In genomic region chrX:73053860-73054563, GRCm38 (mm10) we compare ENCODE assay signal across 8 mouse cellular contexts. TPM values are rescaled to one million over a fixed set of nuclear protein-coding genes. Genes with fewer than 3 reads are reported as not detected.
DNase-seq lines count a peak whose midpoint lies in the region; ATAC-seq and TF ChIP-seq lines count a peak whose summit lies in the region.

No protein-coding gene starts in this region.

- TF ChIP-seq POLR2A in ES-Bruce4 (IDR thresholded peaks at IDR 0.05; ENCODE audit: insufficient read depth, low read length): no peak

- peak; percentile 64; the same call in 1 of the 2 replicates for TF ChIP-seq EP300 in ES-Bruce4 (IDR thresholded peaks at IDR 0.05; ENCODE audit: insufficient read depth, low read depth, low read length)
- TF ChIP-seq EP300 in stomach, postnatal 0 days (optimal IDR thresholded peaks at IDR 0.05): no peak

- no peak overlapping the region for H3K9ac ChIP-seq in ES-Bruce4 (ENCODE audit: low read depth, poor library complexity, severe bottlenecking)
- no peak overlapping the region for H3K9ac ChIP-seq in forebrain, embryonic 14.5 days (ENCODE audit: low read length)
- no peak overlapping the region for H3K9ac ChIP-seq in liver, embryonic 15.5 days
- no peak overlapping the region for H3K9ac ChIP-seq in neural tube, embryonic 12.5 days
- no peak overlapping the region for H3K9ac ChIP-seq in stomach, postnatal 0 days (ENCODE audit: low read length)

- H3K4me2 ChIP-seq in forebrain, embryonic 14.5 days (ENCODE audit: low read length): no peak overlapping the region
- H3K4me2 ChIP-seq in liver, embryonic 15.5 days: peak overlapping the region; percentile 25
- H3K4me2 ChIP-seq in neural tube, embryonic 12.5 days (replicated peaks): peak overlapping the region; percentile 27
- H3K4me2 ChIP-seq in stomach, postnatal 0 days (replicated peaks; ENCODE audit: low read depth): no peak overlapping the region

- H3K27me3 ChIP-seq in ES-Bruce4 (ENCODE audit: control insufficient read depth, insufficient read depth, low read length, poor library complexity, severe bottlenecking): no peaks in the 10 kb centered on the region
- H3K27me3 ChIP-seq in forebrain, embryonic 14.5 days (replicated peaks; ENCODE audit: control insufficient read depth, insufficient read depth, low read length): no peaks in the 10 kb centered on the region
- H3K27me3 ChIP-seq in liver, embryonic 15.5 days: no peaks in the 10 kb centered on the region
- H3K27me3 ChIP-seq in neural tube, embryonic 12.5 days (replicated peaks): no peaks in the 10 kb centered on the region
- no peaks in the 10 kb centered on the region for H3K27me3 ChIP-seq in stomach, postnatal 0 days (ENCODE audit: control insufficient read depth, insufficient read depth, low read length)

- no peak overlapping the region for H3K27ac ChIP-seq in ES-Bruce4 (ENCODE audit: insufficient read depth, low read length)
- no peak overlapping the region for H3K27ac ChIP-seq in forebrain, embryonic 14.5 days (ENCODE audit: low read depth, low read length)
- no peak overlapping the region for H3K27ac ChIP-seq in liver, embryonic 15.5 days (replicated peaks)
- H3K27ac ChIP-seq in neural tube, embryonic 12.5 days: no peak overlapping the region
- H3K27ac ChIP-seq in stomach, postnatal 0 days (replicated peaks): no peak overlapping the region

- intact Hi-C loops in heart, postnatal 10 days (cut with DNase I): loop anchor here (5.0 to 10.0 kb wide), 6 partner anchors 378 to 1361 kb away; partner anchors contain the start of gene Slc6a8

- peak; percentile 79 for TF ChIP-seq CTCF in ES-Bruce4 (IDR thresholded peaks at IDR 0.05; ENCODE audit: low read depth, low read length)
- peak; percentile 92 for TF ChIP-seq CTCF in stomach, postnatal 0 days (IDR thresholded peaks at IDR 0.05; ENCODE audit: low read depth)

- DNase-seq in forebrain, embryonic 14.5 days (ENCODE audit: low spot score): peak; percentile 95
- DNase-seq in heart, postnatal 10 days: peak; percentile 95
- peak; percentile 94 to 96 for DNase-seq in kidney, postnatal 4 days
- peak; percentile 91 for DNase-seq in stomach, postnatal 0 days (ENCODE audit: low spot score)

- 15% methylated on average over 14 of the region's 14 CpGs for WGBS in forebrain, embryonic 14.5 days
- 13% methylated on average over 14 of the region's 14 CpGs for WGBS in liver, embryonic 15.5 days (ENCODE audit: insufficient replicate concordance)
- 19% methylated on average over 14 of the region's 14 CpGs for WGBS in neural tube, embryonic 12.5 days
- 13% methylated on average over 14 of the region's 14 CpGs for WGBS in stomach, postnatal 0 days

- peak; percentile 99 for ATAC-seq in cerebellum, adult (ENCODE audit: insufficient number of reproducible peaks, low FRiP score, low TSS enrichment)
- ATAC-seq in forebrain, embryonic 14.5 days: peak; percentile 98
- ATAC-seq in liver, embryonic 15.5 days (ENCODE audit: insufficient read depth): peak; percentile 67
- ATAC-seq in neural tube, embryonic 12.5 days (ENCODE audit: low FRiP score, low read depth): peak; percentile 97
- peak; percentile 96 for ATAC-seq in stomach, postnatal 0 days (ENCODE audit: low FRiP score, low TSS enrichment)

- no peaks in the 10 kb centered on the region for H3K36me3 ChIP-seq in ES-Bruce4 (ENCODE audit: control insufficient read depth, insufficient read depth, low read length, poor library complexity, severe bottlenecking)
- H3K36me3 ChIP-seq in forebrain, embryonic 14.5 days (ENCODE audit: control insufficient read depth, insufficient read depth, low read length): no peaks in the 10 kb centered on the region
- no peaks in the 10 kb centered on the region for H3K36me3 ChIP-seq in liver, embryonic 15.5 days (replicated peaks)
- H3K36me3 ChIP-seq in neural tube, embryonic 12.5 days: no peaks in the 10 kb centered on the region
- H3K36me3 ChIP-seq in stomach, postnatal 0 days (ENCODE audit: control insufficient read depth, insufficient read depth, low read length): no peaks in the 10 kb centered on the region

- peaks cover 2% of the 10 kb centered on the region; the same call in 1 of the 2 replicates for H3K9me3 ChIP-seq in ES-Bruce4 (replicated peaks; ENCODE audit: control insufficient read depth, insufficient read depth, low read length, poor library complexity, severe bottlenecking)
- no peaks in the 10 kb centered on the region for H3K9me3 ChIP-seq in forebrain, embryonic 14.5 days (replicated peaks; ENCODE audit: control insufficient read depth, low read length)
- no peaks in the 10 kb centered on the region for H3K9me3 ChIP-seq in liver, embryonic 15.5 days (replicated peaks)
- H3K9me3 ChIP-seq in neural tube, embryonic 12.5 days: no peaks in the 10 kb centered on the region
- H3K9me3 ChIP-seq in stomach, postnatal 0 days (ENCODE audit: control insufficient read depth, low read length): no peaks in the 10 kb centered on the region

- H3K4me1 ChIP-seq in ES-Bruce4 (ENCODE audit: control insufficient read depth, insufficient read depth, low read length): no peaks in the 10 kb centered on the region
- no peaks in the 10 kb centered on the region for H3K4me1 ChIP-seq in forebrain, embryonic 14.5 days (ENCODE audit: control insufficient read depth, insufficient read depth, low read length)
- no peaks in the 10 kb centered on the region for H3K4me1 ChIP-seq in liver, embryonic 15.5 days (replicated peaks)
- H3K4me1 ChIP-seq in neural tube, embryonic 12.5 days: no peaks in the 10 kb centered on the region
- no peaks in the 10 kb centered on the region for H3K4me1 ChIP-seq in stomach, postnatal 0 days (replicated peaks; ENCODE audit: control insufficient read depth, insufficient read depth)

- no peak overlapping the region for H3K4me3 ChIP-seq in ES-Bruce4 (ENCODE audit: low read depth, low read length)
- H3K4me3 ChIP-seq in forebrain, embryonic 14.5 days (ENCODE audit: low read depth, low read length): no peak overlapping the region
- no peak overlapping the region for H3K4me3 ChIP-seq in liver, embryonic 15.5 days (replicated peaks)
- no peak overlapping the region for H3K4me3 ChIP-seq in neural tube, embryonic 12.5 days
- no peak overlapping the region for H3K4me3 ChIP-seq in stomach, postnatal 0 days (ENCODE audit: low read depth, low read length)

RNA-seq across cellular contexts. Expression of gene Pnma3, which starts 10.6 kb away (rescaled TPM):
- polyA plus RNA-seq in ES-Bruce4 (2011; ENCODE audit: insufficient read depth, insufficient read length, low read depth, missing spikeins): 0.29 TPM in 1 of 2 replicates, not detected in the other
- 1.3 and 1.7 TPM in 2 replicates for polyA plus RNA-seq in forebrain, embryonic 14.5 days (2014; fragmentation: Nextera tagmentation; extraction: Ambion mirVana)
- total RNA-seq in heart, postnatal 10 days (2021): not detected
- polyA plus RNA-seq in liver, embryonic 15.5 days (2015; fragmentation: Nextera tagmentation; extraction: Ambion mirVana): not detected in 2 replicates
- 0.99 and 1.1 TPM in 2 replicates for polyA plus RNA-seq in neural tube, embryonic 12.5 days (2016; fragmentation: Nextera tagmentation; extraction: Ambion mirVana)
- 0.05 TPM in 2 replicates for polyA plus RNA-seq in stomach, postnatal 0 days (2015; fragmentation: Nextera tagmentation; extraction: Ambion mirVana)

RNA-seq across cellular contexts. Expression of gene Pnma5, which starts 17.1 kb away (rescaled TPM):
- 1.4 and 2.3 TPM in 2 replicates for polyA plus RNA-seq in ES-Bruce4 (2011; ENCODE audit: insufficient read depth, insufficient read length, low read depth, missing spikeins)
- polyA plus RNA-seq in forebrain, embryonic 14.5 days (2014; fragmentation: Nextera tagmentation; extraction: Ambion mirVana): not detected in 2 replicates
- under 1 TPM in 1 of 2 experiments, not detected in 1; 0.15 TPM for total RNA-seq in heart, postnatal 10 days (2021)
- polyA plus RNA-seq in liver, embryonic 15.5 days (2015; fragmentation: Nextera tagmentation; extraction: Ambion mirVana): 0.06 TPM in 1 of 2 replicates, not detected in the other
- polyA plus RNA-seq in neural tube, embryonic 12.5 days (2016; fragmentation: Nextera tagmentation; extraction: Ambion mirVana): not detected in 2 replicates
- polyA plus RNA-seq in stomach, postnatal 0 days (2015; fragmentation: Nextera tagmentation; extraction: Ambion mirVana): 0.04 and 0.11 TPM in 2 replicates

RNA-seq across cellular contexts. Expression of gene Xlr4a, which starts 28.3 kb away (rescaled TPM):
- polyA plus RNA-seq in ES-Bruce4 (2011; ENCODE audit: insufficient read depth, insufficient read length, low read depth, missing spikeins): not detected in 2 replicates
- polyA plus RNA-seq in forebrain, embryonic 14.5 days (2014; fragmentation: Nextera tagmentation; extraction: Ambion mirVana): 0.43 and 0.69 TPM in 2 replicates
- 1 to 10 TPM in 1 of 2 experiments, not detected in 1; 1.2 TPM for total RNA-seq in heart, postnatal 10 days (2021)
- polyA plus RNA-seq in liver, embryonic 15.5 days (2015; fragmentation: Nextera tagmentation; extraction: Ambion mirVana): 0.68 and 1.4 TPM in 2 replicates
- 0.71 and 0.91 TPM in 2 replicates for polyA plus RNA-seq in neural tube, embryonic 12.5 days (2016; fragmentation: Nextera tagmentation; extraction: Ambion mirVana)
- 0.59 and 2.0 TPM in 2 replicates for polyA plus RNA-seq in stomach, postnatal 0 days (2015; fragmentation: Nextera tagmentation; extraction: Ambion mirVana)

RNA-seq across cellular contexts. Expression of gene Xlr3a, which starts 42.9 kb away (rescaled TPM):
- 1.6 TPM in 1 of 2 replicates, not detected in the other for polyA plus RNA-seq in ES-Bruce4 (2011; ENCODE audit: insufficient read depth, insufficient read length, low read depth, missing spikeins)
- 2.5 and 6.9 TPM in 2 replicates for polyA plus RNA-seq in forebrain, embryonic 14.5 days (2014; fragmentation: Nextera tagmentation; extraction: Ambion mirVana)
- total RNA-seq in heart, postnatal 10 days (2021): 1 to 10 TPM in 1 of 2 experiments, under 1 TPM in 1; 0.98 to 1.8 TPM
- 2.4 and 3.2 TPM in 2 replicates for polyA plus RNA-seq in liver, embryonic 15.5 days (2015; fragmentation: Nextera tagmentation; extraction: Ambion mirVana)
- polyA plus RNA-seq in neural tube, embryonic 12.5 days (2016; fragmentation: Nextera tagmentation; extraction: Ambion mirVana): 3.7 and 4.1 TPM in 2 replicates
- 2.7 and 7.4 TPM in 2 replicates for polyA plus RNA-seq in stomach, postnatal 0 days (2015; fragmentation: Nextera tagmentation; extraction: Ambion mirVana)

Comparison
In these comparisons a context has a peak if more than half of its experiments do, and no peak if none do; other contexts are left out.
1. H3K4me2 ChIP-seq: peak in liver, embryonic 15.5 days (single experiment) and neural tube, embryonic 12.5 days (single experiment); none in forebrain, embryonic 14.5 days (single experiment) and stomach, postnatal 0 days (single experiment).
2. Peak in every context shown above with its lines, with median percentiles within 50 percentile points of each other: ATAC-seq and DNase-seq.